Mouse (Mus musculus) G1E (cell line): ENCODE results near the gene Gm12695.

Source experiments
- CTCF ChIP-seq: IDR thresholded peaks from 2 replicates; pipeline ENCODE4 v1.5.1; 2012; ENCODE audit warnings: low read depth, low read length, inconsistent platforms, mixed read lengths
- GATA1 ChIP-seq: IDR thresholded peaks from 2 replicates; pipeline ENCODE4 v1.6.1; 2012; ENCODE audit warnings: borderline replicate concordance, low read length, inconsistent platforms, mixed read lengths
- GATA2 ChIP-seq: IDR thresholded peaks from 2 replicates; pipeline ENCODE4 v1.6.1; 2012; ENCODE audit warnings: low read depth, low read length, inconsistent platforms, borderline replicate concordance
- POLR2AphosphoS5 ChIP-seq: IDR thresholded peaks from 2 replicates; pipeline ENCODE4 v1.6.1; 2012; ENCODE audit warnings: low read depth, low read length, inconsistent platforms; ENCODE audit not compliant: insufficient replicate concordance
- TAL1 ChIP-seq: conservative IDR thresholded peaks from 2 replicates; pipeline ENCODE4 v1.6.1; 2012; ENCODE audit warnings: low read depth, low read length, inconsistent platforms, mixed read lengths

DNA sequence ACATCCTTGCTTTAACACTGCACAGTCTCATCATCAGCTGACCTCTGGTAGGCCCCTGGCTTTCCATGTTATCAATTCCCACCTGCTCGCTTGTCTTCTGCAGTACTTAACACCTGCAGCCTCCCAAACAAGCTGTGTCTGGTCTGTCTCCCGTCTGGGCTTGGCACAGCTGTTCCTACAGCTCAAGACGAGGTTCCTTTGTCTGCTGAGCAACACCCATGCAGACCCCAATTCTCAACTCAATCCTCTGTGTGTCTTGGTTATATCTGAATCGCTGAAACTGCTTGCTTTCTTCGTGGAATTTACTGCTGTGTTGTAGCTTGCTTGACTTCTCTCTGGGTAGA, 86.8 kb downstream of the Gm12695 start:
- TF ChIP-seq CTCF (no peak), POLR2AphosphoS5 (no peak), GATA2 (no peak), TAL1 (no peak), GATA1 (no peak)
